Mouse (Mus musculus): ENCODE data around the gene Anapc11. TPM values are rescaled to one million over a fixed set of nuclear protein-coding genes. Genes with fewer than 3 reads are reported as not detected.

Gene Anapc11
- polyA plus RNA-seq, 1 experiment from 2014 or later = 192 TPM

DNA sequence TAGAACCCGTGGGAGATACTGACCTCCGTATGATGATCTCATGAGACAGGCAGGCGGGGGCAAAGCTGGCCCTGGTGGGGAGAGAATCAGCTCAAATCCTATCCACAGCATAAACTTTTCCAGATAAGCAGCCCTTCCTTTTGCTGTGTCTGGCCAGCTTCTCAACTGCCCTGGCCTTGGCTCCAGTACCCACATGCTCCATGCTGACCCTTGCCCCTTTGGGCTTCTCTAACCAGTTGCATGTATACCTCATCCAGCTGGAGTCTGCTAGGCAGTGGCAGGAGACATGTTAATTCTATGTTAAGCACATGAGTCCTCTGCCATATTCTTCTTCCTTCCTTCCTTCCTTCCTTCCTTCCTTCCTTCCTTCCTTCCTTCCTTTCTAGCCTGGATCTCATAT, 56.5 kb downstream of the Anapc11 start:
- Histone ChIP-seq H3K9ac (no peak overlapping the region), H3K4me3 (no peak overlapping the region), H3K27ac (replicated peaks) (no peak overlapping the region), H3K9me3 (no peaks in the 10 kb centered on the region), H3K4me2 (no peak overlapping the region), H3K36me3 (no peaks in the 10 kb centered on the region), H3K27me3 (peaks cover 41% of the 10 kb centered on the region), H3K4me1 (replicated peaks) (peaks cover 9% of the 10 kb centered on the region)
- WGBS = 81% methylated on average over 3 of the region's 3 CpGs
- no peak for ATAC-seq (ENCODE audit: low read depth)

DNA sequence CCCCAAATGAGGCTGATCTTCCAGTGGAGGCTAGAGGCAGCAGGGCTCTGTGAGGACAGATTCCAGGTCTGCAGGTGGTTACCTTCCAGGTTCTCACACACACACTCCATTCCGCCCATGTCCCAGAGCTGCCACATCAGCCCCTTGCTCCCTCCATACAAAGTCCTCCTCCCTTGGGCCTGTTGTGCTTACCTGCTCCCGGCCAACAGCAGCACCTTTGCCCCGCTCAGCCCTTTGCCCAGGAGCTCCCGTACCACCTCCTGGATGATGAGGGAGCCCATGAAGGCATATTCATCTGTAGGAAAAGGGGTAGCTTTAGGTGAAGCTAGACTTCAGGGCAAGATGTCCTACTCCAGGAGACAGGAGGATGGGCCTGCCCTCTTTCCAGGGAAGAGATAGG, 59.1 kb downstream of the Anapc11 start:
- no peak overlapping the region for H3K27ac ChIP-seq (replicated peaks)
- ATAC-seq (ENCODE audit: low read depth) = no peak
- peaks cover 66% of the 10 kb centered on the region for H3K27me3 ChIP-seq
- H3K4me3 ChIP-seq = no peak overlapping the region
- H3K4me1 ChIP-seq (replicated peaks) = peaks cover 26% of the 10 kb centered on the region
- no peaks in the 10 kb centered on the region for H3K36me3 ChIP-seq
- no peaks in the 10 kb centered on the region for H3K9me3 ChIP-seq
- 92% methylated on average over 4 of the region's 4 CpGs for WGBS
- no peak overlapping the region for H3K9ac ChIP-seq
- H3K4me2 ChIP-seq = no peak overlapping the region

Small RNAs within 50 kb of the gene (microRNA-seq; reads per million reads assigned to microRNA genes)
- 0.89 reads per million for gene Mir6936

Other genes starting within 250 kb of the Anapc11 start
- gene Actg1, start 249.9 kb upstream of the Anapc11 start, polyA plus RNA-seq (2015; fragmentation: Nextera tagmentation; extraction: Ambion mirVana) = 3,932 and 3,979 TPM in 2 replicates
- 1.3 and 1.5 TPM in 2 replicates for gene Fscn2, start 236.9 kb upstream of the Anapc11 start, polyA plus RNA-seq (2015; fragmentation: Nextera tagmentation; extraction: Ambion mirVana)
- gene Faap100, start 219.7 kb upstream of the Anapc11 start, polyA plus RNA-seq (2015; fragmentation: Nextera tagmentation; extraction: Ambion mirVana) = 53.9 and 59.7 TPM in 2 replicates
- gene Nploc4, start 160.7 kb upstream of the Anapc11 start, polyA plus RNA-seq (2015; fragmentation: Nextera tagmentation; extraction: Ambion mirVana) = 33.5 and 33.8 TPM in 2 replicates
- gene Tspan10, start 155.8 kb upstream of the Anapc11 start, polyA plus RNA-seq (2015; fragmentation: Nextera tagmentation; extraction: Ambion mirVana) = not detected in 2 replicates
- 0.29 and 0.34 TPM in 2 replicates for gene Pde6g, start 144.9 kb upstream of the Anapc11 start, polyA plus RNA-seq (2015; fragmentation: Nextera tagmentation; extraction: Ambion mirVana)
- 8.5 and 10.4 TPM in 2 replicates for gene Oxld1, start 140.4 kb upstream of the Anapc11 start, polyA plus RNA-seq (2015; fragmentation: Nextera tagmentation; extraction: Ambion mirVana)
- gene Ccdc137, start 140.3 kb upstream of the Anapc11 start, polyA plus RNA-seq (2015; fragmentation: Nextera tagmentation; extraction: Ambion mirVana) = 26.3 and 26.9 TPM in 2 replicates
- 64.8 and 70.8 TPM in 2 replicates for gene Arl16, start 130.8 kb upstream of the Anapc11 start, polyA plus RNA-seq (2015; fragmentation: Nextera tagmentation; extraction: Ambion mirVana)
- 123 and 124 TPM in 2 replicates for gene Mrpl12, start 113.8 kb upstream of the Anapc11 start, polyA plus RNA-seq (2015; fragmentation: Nextera tagmentation; extraction: Ambion mirVana)
- gene Slc25a10, start 106.6 kb upstream of the Anapc11 start, polyA plus RNA-seq (2015; fragmentation: Nextera tagmentation; extraction: Ambion mirVana) = 29.3 and 31.1 TPM in 2 replicates
- gene Gcgr, start 67.7 kb upstream of the Anapc11 start, polyA plus RNA-seq (2015; fragmentation: Nextera tagmentation; extraction: Ambion mirVana) = 0.20 and 0.28 TPM in 2 replicates
- 201 and 236 TPM in 2 replicates for gene Mcrip1, start 48.7 kb upstream of the Anapc11 start, polyA plus RNA-seq (2015; fragmentation: Nextera tagmentation; extraction: Ambion mirVana)
- gene Ppp1r27, start 47.3 kb upstream of the Anapc11 start, polyA plus RNA-seq (2015; fragmentation: Nextera tagmentation; extraction: Ambion mirVana) = not detected in 2 replicates
- gene P4hb, start 25.2 kb upstream of the Anapc11 start, polyA plus RNA-seq (2015; fragmentation: Nextera tagmentation; extraction: Ambion mirVana) = 329 and 382 TPM in 2 replicates
- gene Arhgdia, start 16.8 kb upstream of the Anapc11 start, polyA plus RNA-seq (2015; fragmentation: Nextera tagmentation; extraction: Ambion mirVana) = 529 and 543 TPM in 2 replicates
- gene Alyref, start 56 bp upstream of the Anapc11 start, polyA plus RNA-seq (2015; fragmentation: Nextera tagmentation; extraction: Ambion mirVana) = 292 and 326 TPM in 2 replicates
- 0.81 TPM in 1 of 2 replicates, not detected in the other for gene Npb, start 10.1 kb downstream of the Anapc11 start, polyA plus RNA-seq (2015; fragmentation: Nextera tagmentation; extraction: Ambion mirVana)
- 167 and 175 TPM in 2 replicates for gene Pcyt2, start 19.5 kb downstream of the Anapc11 start, polyA plus RNA-seq (2015; fragmentation: Nextera tagmentation; extraction: Ambion mirVana)
- gene Sirt7, start 26.8 kb downstream of the Anapc11 start, polyA plus RNA-seq (2015; fragmentation: Nextera tagmentation; extraction: Ambion mirVana) = 52.0 and 55.2 TPM in 2 replicates
- gene Mafg, start 35.2 kb downstream of the Anapc11 start, polyA plus RNA-seq (2015; fragmentation: Nextera tagmentation; extraction: Ambion mirVana) = 35.5 and 36.0 TPM in 2 replicates
- 24.7 and 24.8 TPM in 2 replicates for gene Pycr1, start 45.3 kb downstream of the Anapc11 start, polyA plus RNA-seq (2015; fragmentation: Nextera tagmentation; extraction: Ambion mirVana)
- 0.66 and 1.7 TPM in 2 replicates for gene Myadml2, start 49.7 kb downstream of the Anapc11 start, polyA plus RNA-seq (2015; fragmentation: Nextera tagmentation; extraction: Ambion mirVana)
- 2.5 and 2.7 TPM in 2 replicates for gene Notum, start 62.8 kb downstream of the Anapc11 start, polyA plus RNA-seq (2015; fragmentation: Nextera tagmentation; extraction: Ambion mirVana)
- gene Aspscr1, start 74.6 kb downstream of the Anapc11 start, polyA plus RNA-seq (2015; fragmentation: Nextera tagmentation; extraction: Ambion mirVana) = 131 and 141 TPM in 2 replicates
- 91.2 and 101 TPM in 2 replicates for gene Cenpx, start 115.3 kb downstream of the Anapc11 start, polyA plus RNA-seq (2015; fragmentation: Nextera tagmentation; extraction: Ambion mirVana)
- gene Lrrc45, start 115.5 kb downstream of the Anapc11 start, polyA plus RNA-seq (2015; fragmentation: Nextera tagmentation; extraction: Ambion mirVana) = 64.4 and 66.0 TPM in 2 replicates
- 235 and 267 TPM in 2 replicates for gene Rac3, start 123.0 kb downstream of the Anapc11 start, polyA plus RNA-seq (2015; fragmentation: Nextera tagmentation; extraction: Ambion mirVana)
- gene Dcxr, start 128.9 kb downstream of the Anapc11 start, polyA plus RNA-seq (2015; fragmentation: Nextera tagmentation; extraction: Ambion mirVana) = 10.6 and 13.0 TPM in 2 replicates
- gene Cbr2, start 133.7 kb downstream of the Anapc11 start, polyA plus RNA-seq (2015; fragmentation: Nextera tagmentation; extraction: Ambion mirVana) = 0.99 and 1.2 TPM in 2 replicates
- gene Hmga1b, start 164.4 kb downstream of the Anapc11 start, polyA plus RNA-seq (2015; fragmentation: Nextera tagmentation; extraction: Ambion mirVana) = 2.4 and 2.5 TPM in 2 replicates
- gene Rfng, start 185.8 kb downstream of the Anapc11 start, polyA plus RNA-seq (2015; fragmentation: Nextera tagmentation; extraction: Ambion mirVana) = 89.7 and 105 TPM in 2 replicates
- gene Gps1, start 185.9 kb downstream of the Anapc11 start, polyA plus RNA-seq (2015; fragmentation: Nextera tagmentation; extraction: Ambion mirVana) = 243 and 255 TPM in 2 replicates
- 39.8 and 49.0 TPM in 2 replicates for gene Dus1l, start 198.0 kb downstream of the Anapc11 start, polyA plus RNA-seq (2015; fragmentation: Nextera tagmentation; extraction: Ambion mirVana)
- 63.8 and 67.4 TPM in 2 replicates for gene Fasn, start 226.1 kb downstream of the Anapc11 start, polyA plus RNA-seq (2015; fragmentation: Nextera tagmentation; extraction: Ambion mirVana)

All from neural tube, embryonic 13.5 days (tissue).